Mouse (Mus musculus): ENCODE results near the gene Cyp8b1. TPM values are rescaled to one million over a fixed set of nuclear protein-coding genes. Genes with fewer than 3 reads are reported as not detected.
A peak's percentile ranks its signal among the peaks of the same experiment; 100 is the strongest.

Gene Cyp8b1
- total RNA-seq, 2 experiments from 2014 or later: not detected

DNA sequence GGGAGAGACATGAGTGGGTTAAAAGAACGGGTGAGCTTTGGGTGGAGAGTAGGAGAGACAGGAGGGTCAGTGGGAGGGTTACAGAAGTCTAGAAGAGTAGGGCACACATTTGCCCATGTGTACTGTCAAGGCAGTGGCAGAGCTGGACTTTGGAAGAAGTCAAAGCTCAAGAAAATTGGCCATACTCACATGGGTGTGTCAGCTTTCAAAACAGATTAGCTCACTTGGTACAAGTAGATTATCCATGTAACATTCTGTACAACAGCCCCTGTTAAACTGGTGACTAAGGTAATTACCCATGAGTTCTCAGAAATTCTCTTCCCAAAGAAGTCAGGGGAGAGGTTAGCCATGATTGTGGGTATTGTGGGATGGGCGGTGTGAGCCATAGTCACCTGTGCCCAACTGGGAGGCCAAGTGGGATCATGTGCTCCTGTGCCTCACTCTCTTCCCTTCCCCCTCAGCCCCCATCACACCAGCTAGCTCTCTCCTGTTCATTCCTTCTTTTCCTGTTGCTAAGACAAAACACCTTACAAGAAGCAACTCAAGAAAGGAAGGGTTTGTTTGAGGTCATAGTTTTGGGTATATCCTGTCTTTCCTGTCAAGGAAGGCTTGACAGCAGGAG lies 43.9 kb downstream of the Cyp8b1 start:
- no peak overlapping the region for H3K4me3 ChIP-seq
- no peak for TF ChIP-seq CTCF (conservative IDR thresholded peaks at IDR 0.05)
- DNase-seq (ENCODE audit: low spot score in 2 of 2): no peak
- no peak overlapping the region for H3K27ac ChIP-seq

GRCm38 (mm10) chr9:121869973-121870515 lies 46.1 kb downstream of the Cyp8b1 start:
- Histone ChIP-seq H3K27ac (no peak overlapping the region), H3K4me3 (no peak overlapping the region)
- no peak for TF ChIP-seq CTCF (conservative IDR thresholded peaks at IDR 0.05)
- no peak for DNase-seq (ENCODE audit: low spot score in 2 of 2)

GRCm38 (mm10) chr9:121869432-121869831 lies 46.7 kb downstream of the Cyp8b1 start:
- TF ChIP-seq CTCF (conservative IDR thresholded peaks at IDR 0.05): no peak
- DNase-seq (ENCODE audit: low spot score in 2 of 2): no peak

GRCm38 (mm10) chr9:121868236-121868635 lies 47.9 kb downstream of the Cyp8b1 start:
- H3K4me3 ChIP-seq: no peak overlapping the region
- TF ChIP-seq CTCF (conservative IDR thresholded peaks at IDR 0.05): no peak
- no peak for DNase-seq (ENCODE audit: low spot score in 2 of 2)
- H3K27ac ChIP-seq: no peak overlapping the region

More at GRCm38 (mm10) chr9:121869432-121869831, 46.7 kb downstream of the Cyp8b1 start:
- Histone ChIP-seq H3K4me3 (no peak overlapping the region), H3K27ac (no peak overlapping the region)

DNA sequence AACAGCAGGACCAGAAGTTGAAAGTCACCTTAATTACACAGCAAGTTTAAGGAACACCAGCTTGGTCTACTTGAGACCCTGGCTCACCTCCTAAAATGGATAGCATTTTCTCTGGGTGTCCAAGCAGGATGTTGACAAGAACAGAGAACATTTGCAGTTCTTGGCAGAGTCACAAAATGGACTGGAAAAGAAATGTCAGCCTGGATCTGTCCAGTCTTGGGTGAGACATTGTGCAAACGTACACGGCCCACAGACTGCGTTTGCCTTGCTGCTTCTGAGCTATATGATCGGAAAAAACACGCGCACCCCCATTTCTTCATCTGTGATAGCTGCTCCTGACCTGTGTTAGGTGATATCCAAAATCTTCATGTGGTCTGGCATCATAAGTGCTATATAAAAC lies 48.5 kb downstream of the Cyp8b1 start:
- no peak overlapping the region for H3K4me3 ChIP-seq
- no peak for DNase-seq (ENCODE audit: low spot score in 2 of 2)
- H3K27ac ChIP-seq: no peak overlapping the region
- TF ChIP-seq CTCF (conservative IDR thresholded peaks at IDR 0.05): no peak

GRCm38 (mm10) chr9:121865425-121866008 lies 50.6 kb downstream of the Cyp8b1 start:
- no peak overlapping the region for H3K27ac ChIP-seq

GRCm38 (mm10) chr9:121864837-121865236 lies 51.3 kb downstream of the Cyp8b1 start:
- H3K27ac ChIP-seq: no peak overlapping the region
- no peak for DNase-seq (ENCODE audit: low spot score in 2 of 2)

More at GRCm38 (mm10) chr9:121865425-121866008, 50.6 kb downstream of the Cyp8b1 start:
- H3K4me3 ChIP-seq: no peak overlapping the region
- TF ChIP-seq CTCF (conservative IDR thresholded peaks at IDR 0.05): no peak
- peak in 1 of 2 experiments; percentile 26 for DNase-seq (ENCODE audit: low spot score in 2 of 2)

More at GRCm38 (mm10) chr9:121864837-121865236, 51.3 kb downstream of the Cyp8b1 start:
- H3K4me3 ChIP-seq: no peak overlapping the region
- no peak for TF ChIP-seq CTCF (conservative IDR thresholded peaks at IDR 0.05)

Other genes with a start within 250 kb of the Cyp8b1 start
- gene Sec22c, start 210.8 kb downstream of the Cyp8b1 start, total RNA-seq (2021): 10 to 100 TPM; 27.5 to 32.8 TPM
- gene Ss18l2, start 206.0 kb downstream of the Cyp8b1 start, total RNA-seq (2021): 10 to 100 TPM; 71.8 to 78.8 TPM
- 100 to 1,000 TPM; 104 to 127 TPM for gene Nktr, start 197.1 kb downstream of the Cyp8b1 start, total RNA-seq (2021)
- gene Zfp651, start 157.0 kb downstream of the Cyp8b1 start, total RNA-seq (2021): 100 to 1,000 TPM; 101 to 102 TPM
- gene Klhl40, start 138.7 kb downstream of the Cyp8b1 start, total RNA-seq (2021): 1 to 10 TPM; 3.3 to 4.6 TPM
- 10 to 100 TPM; 15.6 to 19.9 TPM for gene Hhatl, start 123.8 kb downstream of the Cyp8b1 start, total RNA-seq (2021)
- gene Ccdc13, start 76.8 kb downstream of the Cyp8b1 start, total RNA-seq (2021): 10 to 100 TPM in 1 of 2 experiments, 1 to 10 TPM in 1; 7.8 to 10.0 TPM
- gene Higd1a, start 57.9 kb downstream of the Cyp8b1 start, total RNA-seq (2021): 10 to 100 TPM; 84.4 to 88.4 TPM
- 1 to 10 TPM; 1.7 to 2.3 TPM for gene Ackr2, start 17.9 kb downstream of the Cyp8b1 start, total RNA-seq (2021)
- 1 to 10 TPM; 6.7 to 9.1 TPM for gene Fam198a, start 34.7 kb upstream of the Cyp8b1 start, total RNA-seq (2021)
- 10 to 100 TPM; 41.4 to 41.7 TPM for gene Pomgnt2, start 80.8 kb upstream of the Cyp8b1 start, total RNA-seq (2021)
- gene Snrk, start 201.0 kb upstream of the Cyp8b1 start, total RNA-seq (2021): 100 to 1,000 TPM; 103 to 105 TPM